1 mouse cellular context compared by ENCODE assay signal in the genomic region with DNA sequence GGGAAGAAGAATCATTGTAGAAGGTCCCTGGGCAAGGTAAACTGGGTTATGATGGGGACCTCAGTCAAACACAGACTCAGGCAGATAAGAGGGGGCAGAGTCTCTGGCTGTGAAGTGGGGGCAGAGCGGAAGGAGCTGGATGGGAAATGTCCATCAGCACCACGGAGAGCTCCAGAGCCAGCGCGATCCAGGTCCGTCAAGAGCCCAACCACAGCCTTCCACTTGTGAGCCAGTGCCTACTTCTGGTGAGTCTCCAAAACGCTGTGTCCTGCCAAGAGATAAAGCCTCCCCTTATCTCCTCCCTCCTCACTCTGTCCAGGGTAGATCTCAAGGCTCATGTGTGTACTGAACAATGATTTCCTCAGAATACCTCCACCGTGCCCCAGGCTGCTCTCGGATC.
TF ChIP-seq lines count a peak whose summit lies in the region.

No protein-coding gene starts in this region.

TF ChIP-seq in MEL, 35 proteins besides CTCF, POLR2A, EP300 and RAD21 (continued from another document):
- TF ChIP-seq MEF2A (IDR thresholded peaks at IDR 0.05; ENCODE audit: extremely low read depth, insufficient replicate concordance, low read depth, low read length, poor library complexity, severe bottlenecking) (no peak), MXI1 (IDR thresholded peaks at IDR 0.05; ENCODE audit: low read depth, low read length) (no peak)
